Mouse (Mus musculus) forebrain, embryonic 12.5 days (tissue): Measurements from ENCODE around the gene Slc35f6. TPM values are rescaled to one million over a fixed set of nuclear protein-coding genes. Genes with fewer than 3 reads are reported as not detected.

Experiments
- ATAC-seq: fragments of 200-750 bp; cut with Nextera tagmentation; 2 replicates; pipeline ENCODE4 v1.8.0; 2017; ENCODE audit warnings: moderate TSS enrichment; ENCODE audit not compliant: low FRiP score
- H3K27ac ChIP-seq: fragments of 300-500 bp; sonication (generic); 2 replicates; pipeline ENCODE4 v1.5.1; 2016; ENCODE audit warnings: mild to moderate bottlenecking
- H3K27me3 ChIP-seq: fragments of 300-500 bp; sonication (generic); 2 replicates; pipeline ENCODE4 v1.6.1; 2016; ENCODE audit warnings: mild to moderate bottlenecking
- H3K36me3 ChIP-seq: fragments of 300-500 bp; sonication (generic); replicated peaks from 2 replicates; pipeline ENCODE4 v1.6.1; 2016; ENCODE audit warnings: mild to moderate bottlenecking
- H3K4me1 ChIP-seq: fragments of 300-500 bp; sonication (generic); 2 replicates; pipeline ENCODE4 v1.6.1; 2016
- H3K4me2 ChIP-seq: fragments of 300-500 bp; sonication (generic); 2 replicates; pipeline ENCODE4 v1.6.1; 2016; ENCODE audit warnings: mild to moderate bottlenecking, moderate library complexity
- H3K4me3 ChIP-seq: fragments of 300-500 bp; sonication (generic); replicated peaks from 2 replicates; pipeline ENCODE4 v1.5.1; 2016; ENCODE audit warnings: mild to moderate bottlenecking
- H3K9ac ChIP-seq: fragments of 300-500 bp; sonication (generic); 2 replicates; pipeline ENCODE4 v1.6.1; 2016; ENCODE audit warnings: mild to moderate bottlenecking
- H3K9me3 ChIP-seq: fragments of 300-500 bp; sonication (generic); 2 replicates; pipeline ENCODE4 v1.6.1; 2016
- WGBS: fragments of 180-500 bp; shearing (Covaris S2); methylation state at CpG from one replicate; pipeline ENCODE4 v1.1.7; 2016; 5-methylcytosine and 5-hydroxymethylcytosine counted together
- polyA plus RNA-seq: library from polyadenylated mRNA; unstranded; fragments of >200 nt; fragmentation: Nextera tagmentation; extraction: Ambion mirVana; gene quantifications from 2 replicates; pipeline ENCODE4 v1.2.1, GENCODE M21; 2016

The Slc35f6 gene
- polyA plus RNA-seq, 1 experiment from 2014 or later, result 24.6 TPM

DNA sequence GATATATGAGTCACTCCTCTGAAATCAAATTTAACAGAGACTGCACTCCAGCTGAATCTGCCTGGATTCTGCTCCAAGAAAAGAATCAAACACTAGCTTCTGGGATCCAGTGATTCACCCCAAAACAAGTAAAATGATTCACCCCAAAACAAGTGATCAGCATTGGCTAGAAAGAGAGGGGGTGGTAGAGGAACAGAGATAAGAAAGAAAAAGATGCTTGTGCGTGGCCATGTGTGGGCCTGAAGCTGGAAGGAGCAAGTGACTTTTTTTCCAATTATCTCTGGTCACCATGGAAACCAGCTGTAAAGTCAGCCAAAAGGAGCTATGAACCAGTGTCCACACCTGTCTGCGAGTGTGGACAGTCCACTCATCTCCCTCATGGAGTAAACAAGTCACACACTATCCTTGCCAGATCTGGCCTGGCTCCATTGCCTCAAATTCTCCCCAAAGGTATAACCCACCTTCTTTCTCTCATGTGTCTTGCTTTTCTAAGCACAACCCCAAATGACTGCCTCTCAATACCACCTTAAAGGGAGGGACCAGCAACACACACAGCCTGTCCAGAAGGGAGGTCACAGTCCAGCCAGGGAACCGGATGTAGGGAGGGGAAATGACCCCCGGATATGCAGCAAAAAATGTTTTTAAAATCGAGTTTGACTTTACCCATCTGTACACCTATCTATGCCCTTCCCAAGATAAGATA is 4.1 kb upstream of the Slc35f6 start:
- no peak overlapping the region for H3K4me3 ChIP-seq
- no peaks in the 10 kb centered on the region for H3K9me3 ChIP-seq
- H3K4me2 ChIP-seq, result no peak overlapping the region
- peaks cover 11% of the 10 kb centered on the region for H3K4me1 ChIP-seq
- H3K27me3 ChIP-seq, result no peaks in the 10 kb centered on the region
- H3K27ac ChIP-seq, result no peak overlapping the region
- no peak for ATAC-seq
- 60% methylated on average over 5 of the region's 5 CpGs for WGBS
- H3K36me3 ChIP-seq, result no peaks in the 10 kb centered on the region
- no peak overlapping the region for H3K9ac ChIP-seq

DNA sequence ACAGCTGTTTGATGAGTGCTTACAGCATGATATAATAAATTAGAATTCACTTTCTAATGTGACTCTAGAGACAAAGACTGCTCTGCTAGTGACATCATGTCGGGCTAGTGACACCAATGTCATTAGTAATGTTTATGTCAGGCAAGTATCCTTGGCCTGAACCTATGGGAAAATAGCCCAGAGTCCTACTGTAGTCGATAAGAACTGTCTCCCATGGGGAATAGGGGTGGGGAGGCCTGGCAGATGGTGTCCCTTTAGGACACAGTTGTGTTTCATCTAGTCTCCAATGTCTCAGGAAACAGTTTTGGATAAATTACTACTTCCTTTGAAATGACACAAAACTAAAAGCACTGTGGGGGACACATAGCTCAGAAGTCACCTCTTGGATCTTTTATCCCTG is 1.7 kb upstream of the Slc35f6 start:
- Histone ChIP-seq H3K4me3 (no peak overlapping the region), H3K27me3 (no peaks in the 10 kb centered on the region), H3K4me1 (peaks cover 17% of the 10 kb centered on the region), H3K27ac (no peak overlapping the region), H3K4me2 (no peak overlapping the region), H3K9ac (no peak overlapping the region), H3K36me3 (no peaks in the 10 kb centered on the region; the same call in 1 of the 2 replicates), H3K9me3 (no peaks in the 10 kb centered on the region)
- ATAC-seq, result no peak
- 81% methylated on average over 2 of the region's 2 CpGs for whole genome bisulfite sequencing

DNA sequence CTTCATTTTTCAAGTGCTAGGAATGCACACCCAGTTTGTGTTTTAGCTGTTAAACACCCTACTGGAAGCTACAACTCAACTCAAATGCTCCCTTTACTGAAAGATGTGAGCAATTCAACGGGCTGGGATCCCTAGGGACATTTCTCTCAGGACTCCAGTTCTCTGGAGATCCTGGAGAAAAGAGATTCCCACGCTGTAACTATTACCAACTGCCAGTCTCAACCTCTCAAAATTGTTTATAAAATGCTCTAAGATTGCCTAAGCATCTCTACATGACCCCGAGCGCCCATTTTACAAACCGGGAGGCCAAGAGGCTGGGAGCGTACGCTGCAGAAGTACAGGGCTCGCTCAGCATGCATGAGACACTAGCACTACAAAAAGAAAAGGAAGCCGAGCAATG is 337 bp upstream of the Slc35f6 start:
- H3K4me3 ChIP-seq, result peak overlapping the region; percentile 82
- peaks cover 17% of the 10 kb centered on the region for H3K4me1 ChIP-seq
- peak overlapping the region; percentile 90 for H3K4me2 ChIP-seq
- H3K27ac ChIP-seq, result peak overlapping the region; percentile 10; the same call in 1 of the 2 replicates
- no peaks in the 10 kb centered on the region for H3K27me3 ChIP-seq
- H3K9ac ChIP-seq, result peak overlapping the region; percentile 80
- 19% methylated on average over 9 of the region's 9 CpGs for WGBS
- H3K9me3 ChIP-seq, result no peaks in the 10 kb centered on the region
- ATAC-seq, result 0 out of 2 replicates have a peak, but pooled peaks have one; percentile 14
- peaks cover 4% of the 10 kb centered on the region; the same call in 1 of the 2 replicates for H3K36me3 ChIP-seq

DNA sequence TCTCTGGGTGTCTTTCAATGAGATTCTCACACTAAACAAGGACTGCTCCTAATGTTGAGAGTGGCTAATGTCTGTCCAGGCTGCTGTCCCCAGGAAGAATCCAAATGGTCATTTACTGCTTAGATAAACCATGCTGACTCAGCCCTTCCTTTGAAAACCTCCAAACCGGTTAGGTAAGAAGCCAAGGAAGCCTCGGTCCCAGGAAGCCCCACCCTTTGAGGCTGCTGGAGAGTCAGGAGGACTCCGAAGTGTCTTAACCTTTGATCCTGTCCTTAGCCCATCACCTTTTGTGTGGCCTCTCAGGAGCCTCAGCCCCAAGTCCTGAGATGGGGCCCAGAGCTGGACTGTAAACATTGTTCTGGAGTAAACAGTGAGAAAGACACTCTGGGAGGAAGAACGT is 1.8 kb downstream of the Slc35f6 start:
- 82% methylated on average over 4 of the region's 4 CpGs for WGBS
- no peak for ATAC-seq
- Histone ChIP-seq H3K9me3 (no peaks in the 10 kb centered on the region), H3K36me3 (peaks cover 5% of the 10 kb centered on the region; the same call in 1 of the 2 replicates), H3K4me3 (no peak overlapping the region), H3K27me3 (no peaks in the 10 kb centered on the region), H3K9ac (no peak overlapping the region), H3K4me1 (peaks cover 17% of the 10 kb centered on the region), H3K27ac (no peak overlapping the region), H3K4me2 (no peak overlapping the region)

DNA sequence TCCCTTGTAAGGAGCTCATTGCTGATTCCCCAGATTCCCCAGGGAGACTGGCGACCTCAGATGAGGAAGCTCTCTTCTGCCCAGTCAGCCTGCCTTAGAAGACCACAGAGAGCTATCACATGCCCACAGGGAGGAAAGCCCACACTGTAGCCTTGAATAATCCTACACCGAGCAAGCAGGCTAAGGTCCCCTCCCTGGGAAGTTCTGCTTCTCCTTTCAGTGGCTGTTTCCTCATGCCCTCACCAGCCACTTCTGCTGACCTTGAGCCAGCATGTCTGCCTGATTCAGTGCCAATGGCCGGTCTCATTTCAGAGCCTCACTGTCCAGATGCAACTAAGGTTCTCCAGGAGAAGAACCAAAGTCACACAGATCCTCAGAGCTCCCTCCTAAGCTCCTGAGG is 3.0 kb downstream of the Slc35f6 start:
- Histone ChIP-seq H3K27ac (no peak overlapping the region), H3K4me2 (no peak overlapping the region), H3K4me1 (peaks cover 17% of the 10 kb centered on the region), H3K27me3 (no peaks in the 10 kb centered on the region), H3K4me3 (no peak overlapping the region), H3K9me3 (no peaks in the 10 kb centered on the region), H3K36me3 (peaks cover 17% of the 10 kb centered on the region), H3K9ac (no peak overlapping the region)
- no peak for ATAC-seq
- WGBS, result 85% methylated on average over 3 of the region's 3 CpGs

DNA sequence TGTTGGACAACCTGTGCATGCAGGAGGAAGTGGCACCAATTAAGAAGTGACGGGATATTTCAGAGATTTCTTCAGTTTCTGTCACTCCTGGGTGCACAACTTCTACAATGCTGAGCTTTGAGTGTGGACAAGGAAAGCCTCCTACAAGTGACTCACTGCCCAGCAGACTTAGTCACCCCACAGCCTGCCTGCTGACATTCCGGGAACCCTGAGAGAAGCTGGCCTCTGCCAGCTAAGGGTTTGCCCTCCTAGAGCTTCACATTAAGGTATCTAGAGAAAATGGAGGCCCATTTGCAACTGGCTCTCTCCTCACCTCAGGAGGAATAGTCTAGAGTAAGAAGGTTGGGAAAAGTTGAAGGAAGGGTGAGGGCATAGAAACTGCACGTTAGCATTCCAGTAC is 3.8 kb downstream of the Slc35f6 start:
- Histone ChIP-seq H3K27ac (no peak overlapping the region), H3K4me1 (peaks cover 17% of the 10 kb centered on the region), H3K4me3 (no peak overlapping the region), H3K9me3 (no peaks in the 10 kb centered on the region), H3K36me3 (peaks cover 24% of the 10 kb centered on the region), H3K9ac (no peak overlapping the region), H3K27me3 (no peaks in the 10 kb centered on the region), H3K4me2 (no peak overlapping the region)
- no peak for ATAC-seq
- 93% methylated on average over 3 of the region's 3 CpGs for WGBS

DNA sequence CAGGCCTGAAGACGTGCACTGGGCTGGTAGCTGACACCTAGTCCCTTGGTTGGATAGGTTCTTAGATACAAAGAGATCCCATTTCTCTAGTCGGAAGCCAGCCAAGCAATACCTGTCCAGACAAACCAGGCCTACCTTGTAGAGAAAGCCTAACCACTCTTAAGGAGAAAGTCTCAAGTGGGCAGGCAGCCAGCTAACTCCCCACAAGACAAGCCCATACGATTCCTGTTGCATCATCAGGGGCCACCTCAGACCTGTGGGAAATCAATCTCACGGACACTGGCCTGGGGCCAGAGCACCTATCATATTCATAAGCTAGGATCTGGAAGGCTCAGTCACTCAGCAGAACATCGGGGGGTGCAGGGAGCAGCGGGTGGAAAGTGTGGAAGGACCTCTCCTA is 5.5 kb downstream of the Slc35f6 start:
- Histone ChIP-seq H3K4me2 (no peak overlapping the region), H3K9ac (no peak overlapping the region), H3K27ac (no peak overlapping the region), H3K36me3 (peaks cover 39% of the 10 kb centered on the region), H3K4me3 (no peak overlapping the region), H3K27me3 (no peaks in the 10 kb centered on the region), H3K9me3 (no peaks in the 10 kb centered on the region), H3K4me1 (peaks cover 10% of the 10 kb centered on the region)
- no peak for ATAC-seq
- 88% methylated on average over 6 of the region's 6 CpGs for WGBS

DNA sequence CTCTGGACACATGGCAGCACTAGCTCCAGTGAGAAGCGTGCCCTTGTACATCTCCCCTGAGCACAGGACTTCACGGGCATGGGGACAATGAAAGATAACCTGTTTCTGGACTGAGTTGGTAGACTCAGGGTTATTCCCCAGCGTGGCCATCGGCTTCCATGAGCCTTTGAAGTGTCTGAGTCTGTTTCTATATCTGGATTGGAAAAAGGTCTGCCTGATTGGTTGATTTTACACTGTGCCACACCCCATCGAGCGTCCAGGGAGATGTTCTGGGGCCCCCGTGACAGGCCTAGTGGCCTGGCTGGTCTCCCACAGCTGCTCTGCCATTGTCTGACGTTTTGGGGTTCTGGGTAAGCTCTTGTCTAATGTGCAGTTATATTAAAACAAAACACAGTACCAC is 7.3 kb downstream of the Slc35f6 start:
- Histone ChIP-seq H3K9ac (no peak overlapping the region), H3K9me3 (no peaks in the 10 kb centered on the region), H3K4me2 (no peak overlapping the region), H3K4me3 (no peak overlapping the region), H3K27ac (no peak overlapping the region), H3K36me3 (peaks cover 48% of the 10 kb centered on the region), H3K4me1 (no peaks in the 10 kb centered on the region), H3K27me3 (no peaks in the 10 kb centered on the region)
- WGBS, result 91% methylated on average over 8 of the region's 8 CpGs
- no peak for ATAC-seq

DNA sequence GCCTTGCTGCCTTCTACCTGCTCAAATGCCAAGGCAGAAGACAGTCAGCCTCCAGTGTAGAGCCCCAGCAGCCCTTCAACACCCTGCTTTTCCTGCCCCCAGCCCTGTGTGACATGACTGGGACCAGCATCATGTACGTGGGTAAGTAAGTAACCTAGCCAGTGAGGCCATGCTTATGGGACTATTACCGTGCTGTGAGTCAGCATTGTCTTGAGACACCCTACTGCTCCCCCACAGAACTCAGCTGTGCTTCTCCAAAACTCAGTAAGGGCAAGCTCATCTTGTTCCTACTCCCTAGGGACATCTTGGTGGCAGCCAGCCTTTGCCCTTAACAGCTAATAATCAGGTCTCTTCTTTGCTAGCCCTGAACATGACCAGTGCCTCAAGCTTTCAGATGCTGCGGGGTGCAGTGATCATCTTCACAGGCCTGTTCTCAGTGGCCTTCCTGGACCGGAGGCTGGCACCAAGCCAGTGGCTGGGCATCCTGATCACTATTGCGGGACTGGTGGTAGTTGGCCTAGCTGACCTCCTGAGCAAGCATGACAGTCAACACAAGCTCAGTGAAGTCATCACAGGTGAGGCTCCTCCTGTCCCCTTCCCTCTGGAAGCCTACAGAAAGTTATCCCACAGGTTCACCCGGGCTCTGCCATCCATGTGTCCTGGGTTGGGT is 7.9 kb downstream of the Slc35f6 start:
- Histone ChIP-seq H3K9me3 (no peaks in the 10 kb centered on the region), H3K9ac (no peak overlapping the region), H3K4me1 (no peaks in the 10 kb centered on the region), H3K27me3 (no peaks in the 10 kb centered on the region), H3K4me2 (no peak overlapping the region), H3K36me3 (peaks cover 48% of the 10 kb centered on the region), H3K27ac (no peak overlapping the region), H3K4me3 (no peak overlapping the region)
- ATAC-seq, result no peak
- 86% methylated on average over 6 of the region's 6 CpGs for WGBS

DNA sequence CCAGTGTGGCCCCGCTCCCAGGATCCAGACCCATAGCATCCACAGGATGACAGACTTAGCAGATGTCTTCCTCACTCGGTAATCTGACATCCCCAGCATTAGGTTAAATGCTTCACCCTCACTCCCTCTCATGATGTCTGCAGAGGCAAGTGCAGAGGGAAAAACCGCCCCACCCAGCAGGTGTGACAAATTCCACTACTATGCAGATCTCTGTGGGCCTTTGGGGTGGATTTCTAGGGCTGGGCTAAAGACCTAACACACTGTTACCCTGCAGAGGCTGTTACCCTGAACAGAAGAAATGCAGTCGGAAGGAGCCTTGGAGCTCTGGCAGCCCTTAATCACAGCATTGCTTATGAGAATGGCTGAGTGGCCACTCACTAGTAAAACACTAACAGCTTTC is 11.3 kb downstream of the Slc35f6 start:
- no peak for ATAC-seq
- WGBS, result 81% methylated on average over 4 of the region's 4 CpGs
- no peak overlapping the region for H3K27ac ChIP-seq
- H3K27me3 ChIP-seq, result no peaks in the 10 kb centered on the region
- H3K4me2 ChIP-seq, result no peak overlapping the region
- H3K36me3 ChIP-seq, result peaks cover 44% of the 10 kb centered on the region
- no peak overlapping the region for H3K9ac ChIP-seq
- H3K4me1 ChIP-seq, result no peaks in the 10 kb centered on the region
- no peak overlapping the region for H3K4me3 ChIP-seq
- no peaks in the 10 kb centered on the region for H3K9me3 ChIP-seq

DNA sequence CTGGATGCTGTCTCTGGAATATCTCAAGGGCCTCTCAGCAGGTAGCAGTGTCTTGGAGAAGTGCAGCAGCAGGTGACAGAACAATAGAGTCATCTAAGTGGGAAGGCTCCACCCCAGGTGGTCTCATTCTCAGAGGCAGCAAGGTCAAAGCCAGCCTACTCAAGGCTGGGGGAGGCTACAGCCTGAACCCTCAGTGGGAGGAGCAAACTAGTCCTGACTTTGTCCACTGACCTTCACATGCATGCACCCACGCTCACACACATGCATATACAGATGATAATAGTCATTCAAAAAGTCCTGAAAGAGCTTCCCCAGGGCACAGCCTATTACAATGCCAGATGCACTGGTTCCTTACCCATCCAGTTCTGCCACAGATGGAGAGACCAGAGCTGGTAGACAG is 12.5 kb downstream of the Slc35f6 start:
- no peak overlapping the region for H3K9ac ChIP-seq
- H3K27me3 ChIP-seq, result no peaks in the 10 kb centered on the region
- no peak for ATAC-seq
- WGBS, result 79% methylated on average over 1 of the region's 1 CpGs
- H3K4me1 ChIP-seq, result no peaks in the 10 kb centered on the region
- no peak overlapping the region for H3K4me3 ChIP-seq
- H3K9me3 ChIP-seq, result no peaks in the 10 kb centered on the region
- H3K27ac ChIP-seq, result no peak overlapping the region
- H3K4me2 ChIP-seq, result no peak overlapping the region
- peaks cover 36% of the 10 kb centered on the region for H3K36me3 ChIP-seq

DNA sequence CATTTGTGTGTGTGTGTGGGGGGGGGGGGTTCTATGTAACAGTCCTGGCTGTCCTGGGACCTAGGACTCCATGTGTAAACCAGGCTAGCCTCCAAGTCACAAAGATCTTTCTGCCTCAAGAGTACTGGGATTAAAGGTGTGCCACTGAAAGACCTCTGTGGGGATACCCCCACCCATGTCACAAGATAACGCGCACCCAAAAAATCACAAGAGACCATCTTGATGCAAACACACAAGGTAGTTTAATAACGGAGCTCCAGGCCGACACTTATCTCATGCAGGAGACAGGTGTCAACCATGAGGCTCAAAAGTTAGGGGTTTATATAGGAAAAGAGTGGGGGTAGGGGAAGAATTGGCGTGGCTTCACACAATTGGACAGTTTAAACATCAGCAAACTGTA is 13.1 kb downstream of the Slc35f6 start:
- no peak overlapping the region for H3K27ac ChIP-seq
- no peak overlapping the region for H3K4me3 ChIP-seq
- no peaks in the 10 kb centered on the region for H3K4me1 ChIP-seq
- no peak overlapping the region for H3K9ac ChIP-seq
- H3K36me3 ChIP-seq, result peaks cover 30% of the 10 kb centered on the region
- H3K27me3 ChIP-seq, result no peaks in the 10 kb centered on the region
- no peak for ATAC-seq
- H3K4me2 ChIP-seq, result no peak overlapping the region
- no peaks in the 10 kb centered on the region for H3K9me3 ChIP-seq
- 94% methylated on average over 5 of the region's 5 CpGs for WGBS

DNA sequence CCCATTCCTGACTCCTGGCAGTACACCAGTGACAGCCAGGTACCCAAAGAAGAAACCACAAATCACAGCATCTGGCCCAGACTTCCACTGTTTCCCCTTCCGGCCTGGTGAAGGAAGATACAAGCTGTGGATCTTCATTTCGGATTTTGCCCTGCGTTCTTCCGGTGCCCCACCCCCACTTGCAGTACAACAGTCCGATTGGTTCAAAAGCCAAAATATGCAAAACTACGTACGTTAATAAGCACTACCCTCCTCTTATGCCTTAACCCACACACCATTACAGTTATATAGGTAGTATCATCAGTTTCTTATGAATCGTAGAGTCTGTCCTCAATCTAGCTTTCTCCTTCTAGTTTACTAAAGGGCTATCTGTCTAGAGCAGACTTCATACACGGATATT is 17.6 kb downstream of the Slc35f6 start:
- H3K4me3 ChIP-seq, result no peak overlapping the region
- H3K9me3 ChIP-seq, result no peaks in the 10 kb centered on the region
- no peak overlapping the region for H3K9ac ChIP-seq
- no peak for ATAC-seq
- H3K36me3 ChIP-seq, result peaks cover 16% of the 10 kb centered on the region
- no peak overlapping the region for H3K27ac ChIP-seq
- H3K4me2 ChIP-seq, result no peak overlapping the region
- peaks cover 26% of the 10 kb centered on the region for H3K4me1 ChIP-seq
- 90% methylated on average over 9 of the region's 9 CpGs for WGBS
- no peaks in the 10 kb centered on the region for H3K27me3 ChIP-seq
